Mouse (Mus musculus) neural tube, embryonic 11.5 days (tissue): ENCODE data around the gene Micall2. TPM values are rescaled to one million over a fixed set of nuclear protein-coding genes. Genes with fewer than 3 reads are reported as not detected.

Experiments used
- ATAC-seq: fragments of 200-750 bp; cut with Nextera tagmentation; 2 replicates; pipeline ENCODE4 v1.8.0; 2017; ENCODE audit warnings: moderate number of reproducible peaks, mild to moderate bottlenecking, moderate TSS enrichment, moderate library complexity; ENCODE audit not compliant: insufficient read depth, low FRiP score, low TSS enrichment
- DNase-seq: peaks from one replicate; pipeline ENCODE4 v3.0.0-alpha.2; 2015; ENCODE audit warnings: low spot score
- H3K27ac ChIP-seq: fragments of 300-500 bp; sonication (generic); 2 replicates; pipeline ENCODE4 v1.5.1; 2014; ENCODE audit warnings: low read depth, mild to moderate bottlenecking, low read length
- H3K27me3 ChIP-seq: fragments of 300-500 bp; sonication (generic); 2 replicates; pipeline ENCODE4 v1.6.1; 2014; ENCODE audit warnings: mild to moderate bottlenecking, low read length, mixed read lengths; ENCODE audit not compliant: control insufficient read depth, insufficient read depth
- H3K36me3 ChIP-seq: fragments of 300-500 bp; sonication (generic); 2 replicates; pipeline ENCODE4 v1.6.1; 2014; ENCODE audit warnings: mild to moderate bottlenecking, low read length, moderate library complexity, mixed read lengths; ENCODE audit not compliant: control insufficient read depth, insufficient read depth
- H3K4me1 ChIP-seq: fragments of 300-500 bp; sonication (generic); 2 replicates; pipeline ENCODE4 v1.6.1; 2014; ENCODE audit warnings: low read length, mixed read lengths; ENCODE audit not compliant: control insufficient read depth, insufficient read depth
- H3K4me2 ChIP-seq: fragments of 300-500 bp; sonication (generic); 2 replicates; pipeline ENCODE4 v1.6.1; 2014; ENCODE audit warnings: low read depth, mild to moderate bottlenecking, moderate library complexity
- H3K4me3 ChIP-seq: fragments of 300-500 bp; sonication (generic); 2 replicates; pipeline ENCODE4 v1.5.1; 2014; ENCODE audit warnings: low read depth, low read length
- H3K9ac ChIP-seq: fragments of 300-500 bp; sonication (generic); 2 replicates; pipeline ENCODE4 v1.6.1; 2014; ENCODE audit warnings: mild to moderate bottlenecking, low read length
- H3K9me3 ChIP-seq: fragments of 300-500 bp; sonication (generic); 2 replicates; pipeline ENCODE4 v1.6.1; 2016; ENCODE audit warnings: low read length; ENCODE audit not compliant: control insufficient read depth
- WGBS: fragments of 180-500 bp; shearing (Covaris S2); extraction: QIAGEN DNeasy Blood & Tissue Kit; methylation state at CpG from one replicate; pipeline ENCODE4 v1.1.7; 2014; 5-methylcytosine and 5-hydroxymethylcytosine counted together
- polyA plus RNA-seq: library from polyadenylated mRNA; unstranded; fragments of >200 nt; fragmentation: Nextera tagmentation; extraction: Ambion mirVana; gene quantifications from 2 replicates; pipeline ENCODE4 v1.2.1, GENCODE M21; 2014

The Micall2 gene
- polyA plus RNA-seq, 1 experiment from 2014 or later = 7.1 TPM

DNA sequence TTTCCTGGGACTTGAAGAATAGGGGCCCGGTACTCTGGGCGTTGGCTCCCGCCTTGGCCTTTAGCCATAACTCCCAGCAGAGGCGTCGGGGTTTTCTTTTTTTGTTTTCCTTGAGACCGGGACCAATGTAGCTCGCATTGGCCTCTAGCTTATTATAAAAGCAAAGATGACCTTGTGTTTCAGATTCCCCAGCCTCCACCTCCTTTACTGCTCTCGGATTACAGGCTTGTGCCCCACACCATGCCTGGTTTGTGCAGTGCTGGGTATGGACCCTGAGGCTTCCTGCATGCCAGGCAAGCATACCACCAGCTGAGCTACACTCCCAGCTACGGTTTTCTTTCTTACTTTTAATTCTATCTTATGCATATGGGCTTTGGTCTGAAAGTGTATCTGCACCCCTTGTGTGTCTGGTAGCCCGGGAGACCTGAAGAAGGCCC lies 386 bp upstream of the Micall2 start:
- 14% methylated on average over 10 of the region's 10 CpGs for WGBS
- Histone ChIP-seq H3K27me3 (0 out of 2 replicates have a peak, but pooled peaks cover 3% of the 10 kb centered on the region), H3K4me2 (peak overlapping the region; percentile 86), H3K36me3 (no peaks in the 10 kb centered on the region), H3K9ac (no peak overlapping the region), H3K4me3 (peak overlapping the region; percentile 41; the same call in 1 of the 2 replicates), H3K4me1 (peaks cover 7% of the 10 kb centered on the region; the same call in 1 of the 2 replicates), H3K9me3 (no peaks in the 10 kb centered on the region), H3K27ac (no peak overlapping the region)
- DNase-seq (no peak), ATAC-seq (peak; percentile 42)

DNA sequence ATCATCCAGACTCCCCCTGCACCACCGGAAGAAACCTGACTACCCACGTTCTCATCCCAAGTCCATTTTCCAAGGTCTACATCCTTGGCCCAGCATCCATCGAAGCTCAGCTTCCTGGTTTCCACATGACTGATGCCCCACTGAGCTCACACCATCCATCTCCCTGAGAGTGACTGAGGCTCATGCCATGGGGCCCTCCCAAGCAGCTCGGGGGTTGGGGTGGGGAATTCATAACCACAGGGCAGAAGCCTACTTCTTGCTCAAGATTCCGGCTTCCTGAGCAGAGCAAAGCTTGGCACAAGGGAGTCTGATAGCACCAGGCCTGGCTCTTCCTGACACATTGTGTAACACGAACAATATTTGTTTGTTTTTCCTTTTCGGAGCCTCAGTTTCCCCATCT lies 1.4 kb downstream of the Micall2 start:
- 78% methylated on average over 7 of the region's 7 CpGs for WGBS

GRCm38 (mm10) chr5:139734016-139734415 lies 2.1 kb downstream of the Micall2 start:
- ATAC-seq = no peak
- H3K9me3 ChIP-seq = no peaks in the 10 kb centered on the region
- no peak for DNase-seq
- H3K9ac ChIP-seq = no peak overlapping the region
- no peaks in the 10 kb centered on the region for H3K36me3 ChIP-seq
- no peak overlapping the region for H3K4me2 ChIP-seq
- no peak overlapping the region for H3K27ac ChIP-seq
- WGBS = 76% methylated on average over 3 of the region's 3 CpGs
- no peak overlapping the region for H3K4me3 ChIP-seq
- H3K4me1 ChIP-seq = peaks cover 14% of the 10 kb centered on the region
- 0 out of 2 replicates have a peak, but pooled peaks cover 3% of the 10 kb centered on the region for H3K27me3 ChIP-seq

More for the DNA sequence above, 1.4 kb downstream of the Micall2 start:
- Histone ChIP-seq H3K27me3 (0 out of 2 replicates have a peak, but pooled peaks cover 3% of the 10 kb centered on the region), H3K27ac (no peak overlapping the region), H3K4me3 (no peak overlapping the region), H3K4me2 (peak overlapping the region; percentile 86; the same call in 1 of the 2 replicates), H3K9me3 (no peaks in the 10 kb centered on the region), H3K9ac (no peak overlapping the region), H3K36me3 (no peaks in the 10 kb centered on the region), H3K4me1 (peaks cover 14% of the 10 kb centered on the region)
- ATAC-seq = no peak
- DNase-seq = no peak

DNA sequence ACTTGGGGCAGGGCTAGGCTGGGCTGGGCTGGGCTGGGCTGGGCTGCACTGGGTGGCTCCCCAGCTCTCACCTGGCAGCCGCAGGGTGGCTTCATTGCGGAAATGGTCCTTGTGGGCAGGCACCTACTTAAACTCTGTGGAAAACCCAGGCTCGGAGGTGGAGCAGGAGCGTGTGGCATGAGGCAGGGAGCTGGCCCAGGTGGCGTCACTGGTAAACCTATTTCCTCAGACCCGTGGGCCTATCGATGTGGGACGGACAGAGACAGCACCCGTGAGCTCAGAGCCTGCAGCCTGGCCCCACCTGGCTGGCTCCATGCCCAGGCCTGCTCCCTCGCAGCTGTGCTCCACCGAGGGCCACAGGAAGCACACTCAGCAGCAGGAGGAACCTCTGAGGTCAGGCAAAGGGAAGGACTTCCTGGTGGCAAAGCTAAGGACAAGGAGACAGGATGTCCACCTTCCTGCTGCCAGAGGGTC lies 3.5 kb downstream of the Micall2 start:
- H3K27ac ChIP-seq = no peak overlapping the region
- H3K4me2 ChIP-seq = no peak overlapping the region
- H3K9ac ChIP-seq = no peak overlapping the region
- H3K4me3 ChIP-seq = no peak overlapping the region
- no peak for DNase-seq
- peaks cover 14% of the 10 kb centered on the region for H3K4me1 ChIP-seq
- 81% methylated on average over 11 of the region's 11 CpGs for WGBS
- H3K36me3 ChIP-seq = no peaks in the 10 kb centered on the region
- ATAC-seq = no peak
- H3K9me3 ChIP-seq = no peaks in the 10 kb centered on the region
- H3K27me3 ChIP-seq = 0 out of 2 replicates have a peak, but pooled peaks cover 3% of the 10 kb centered on the region

- H3K36me3 ChIP-seq = no peaks in the 10 kb centered on the region
- H3K9me3 ChIP-seq = no peaks in the 10 kb centered on the region
- no peak overlapping the region for H3K9ac ChIP-seq
- ATAC-seq = no peak
- H3K4me2 ChIP-seq = no peak overlapping the region
- no peak for DNase-seq
- H3K4me3 ChIP-seq = no peak overlapping the region
- H3K27ac ChIP-seq = 0 out of 2 replicates have a peak overlapping the region, but pooled peaks have one; percentile 1
- 57% methylated on average over 8 of the region's 8 CpGs for WGBS
- 0 out of 2 replicates have a peak, but pooled peaks cover 3% of the 10 kb centered on the region for H3K27me3 ChIP-seq
- peaks cover 14% of the 10 kb centered on the region for H3K4me1 ChIP-seq
Observed at GRCm38 (mm10) chr5:139730712-139731486, 5.2 kb downstream of the Micall2 start.

DNA sequence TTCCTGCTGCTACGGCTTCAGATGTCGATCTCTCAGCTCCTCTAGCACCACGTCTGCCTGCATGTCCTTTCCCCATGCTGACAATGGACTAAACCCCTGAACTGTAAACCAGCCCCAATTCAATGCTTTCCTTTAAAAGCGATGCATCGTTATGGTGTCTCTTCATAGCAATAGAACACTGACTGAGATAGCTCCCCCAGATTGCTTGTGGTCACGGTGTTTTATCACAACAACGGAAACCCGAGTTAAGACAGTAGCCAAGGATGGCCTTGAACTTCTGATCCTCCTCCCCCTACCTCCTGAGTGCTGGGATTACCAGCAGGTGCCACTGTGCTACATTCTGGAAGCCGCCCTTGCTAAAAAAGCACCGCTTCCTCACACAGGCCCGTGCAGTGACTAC lies 8.9 kb downstream of the Micall2 start:
- H3K27ac ChIP-seq = no peak overlapping the region
- H3K27me3 ChIP-seq = no peaks in the 10 kb centered on the region
- ATAC-seq = no peak
- DNase-seq = no peak
- WGBS = 89% methylated on average over 11 of the region's 11 CpGs
- H3K4me1 ChIP-seq = peaks cover 18% of the 10 kb centered on the region
- H3K9me3 ChIP-seq = no peaks in the 10 kb centered on the region
- no peak overlapping the region for H3K9ac ChIP-seq
- no peak overlapping the region for H3K4me3 ChIP-seq
- H3K36me3 ChIP-seq = no peaks in the 10 kb centered on the region
- no peak overlapping the region for H3K4me2 ChIP-seq

GRCm38 (mm10) chr5:139726186-139726585 lies 9.9 kb downstream of the Micall2 start:
- peaks cover 16% of the 10 kb centered on the region for H3K4me1 ChIP-seq
- DNase-seq (no peak), ATAC-seq (no peak)
- H3K27ac ChIP-seq = no peak overlapping the region
- H3K9me3 ChIP-seq = no peaks in the 10 kb centered on the region
- WGBS = 93% methylated on average over 3 of the region's 3 CpGs
- no peak overlapping the region for H3K4me3 ChIP-seq
- no peak overlapping the region for H3K9ac ChIP-seq
- no peak overlapping the region for H3K4me2 ChIP-seq
- H3K36me3 ChIP-seq = no peaks in the 10 kb centered on the region
- H3K27me3 ChIP-seq = no peaks in the 10 kb centered on the region

DNA sequence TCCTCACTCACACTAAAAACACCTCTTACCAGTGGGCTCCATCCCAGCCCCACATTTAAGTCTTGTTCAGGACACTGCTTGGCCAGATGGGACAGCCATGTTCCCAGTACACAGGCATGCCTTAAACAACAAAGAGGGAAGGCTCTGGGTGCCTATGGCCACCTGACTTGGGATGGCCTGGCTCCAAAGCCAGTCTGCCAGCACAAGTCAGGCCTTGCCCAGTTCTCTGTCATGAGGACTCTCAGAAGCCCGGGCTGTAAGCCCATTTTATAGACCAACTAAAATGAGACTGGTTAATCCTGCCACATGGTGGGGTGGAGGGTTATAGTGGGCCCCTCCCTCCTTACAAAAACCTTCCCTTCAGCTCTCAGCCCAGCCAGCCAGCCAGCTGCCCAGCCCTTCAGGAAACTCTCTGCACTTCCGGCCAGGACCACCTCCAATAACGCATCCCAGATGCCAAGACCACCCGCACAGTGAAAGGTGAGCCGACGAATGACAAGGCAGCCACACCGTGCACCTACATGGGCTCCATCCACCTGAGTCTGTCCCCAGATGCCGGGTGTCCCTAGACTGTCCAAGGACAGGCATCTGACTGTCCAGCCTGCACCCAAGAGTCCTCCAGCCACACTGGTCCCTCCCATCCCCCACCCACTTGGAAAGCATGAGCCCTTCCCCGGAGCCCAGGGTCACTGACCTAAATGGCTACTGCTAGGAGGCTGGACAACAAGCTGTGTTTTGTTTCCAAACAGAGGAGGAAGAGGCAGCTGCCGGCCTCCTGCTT lies 11.6 kb downstream of the Micall2 start:
- no peak overlapping the region for H3K27ac ChIP-seq
- H3K9me3 ChIP-seq = no peaks in the 10 kb centered on the region
- DNase-seq = no peak
- WGBS = 41% methylated on average over 10 of the region's 10 CpGs
- no peak overlapping the region for H3K9ac ChIP-seq
- H3K36me3 ChIP-seq = no peaks in the 10 kb centered on the region
- no peak for ATAC-seq
- H3K27me3 ChIP-seq = no peaks in the 10 kb centered on the region
- H3K4me3 ChIP-seq = no peak overlapping the region
- no peak overlapping the region for H3K4me2 ChIP-seq
- peaks cover 11% of the 10 kb centered on the region; the same call in 1 of the 2 replicates for H3K4me1 ChIP-seq
